Mouse (Mus musculus) thymus, postnatal 4 days (tissue): ENCODE measurements around the gene Casp7.
A peak's percentile ranks its signal among the peaks of the same experiment; 100 is the strongest.
"Not testable (repeated sequence)": the region's sequence is repeated elsewhere in the genome, so short reads cannot be mapped to it uniquely, and the experiment has no call there.

Source experiments
- DNase-seq: peaks from one replicate; pipeline ENCODE4 v3.0.0; 2021

Gene Casp7

DNA sequence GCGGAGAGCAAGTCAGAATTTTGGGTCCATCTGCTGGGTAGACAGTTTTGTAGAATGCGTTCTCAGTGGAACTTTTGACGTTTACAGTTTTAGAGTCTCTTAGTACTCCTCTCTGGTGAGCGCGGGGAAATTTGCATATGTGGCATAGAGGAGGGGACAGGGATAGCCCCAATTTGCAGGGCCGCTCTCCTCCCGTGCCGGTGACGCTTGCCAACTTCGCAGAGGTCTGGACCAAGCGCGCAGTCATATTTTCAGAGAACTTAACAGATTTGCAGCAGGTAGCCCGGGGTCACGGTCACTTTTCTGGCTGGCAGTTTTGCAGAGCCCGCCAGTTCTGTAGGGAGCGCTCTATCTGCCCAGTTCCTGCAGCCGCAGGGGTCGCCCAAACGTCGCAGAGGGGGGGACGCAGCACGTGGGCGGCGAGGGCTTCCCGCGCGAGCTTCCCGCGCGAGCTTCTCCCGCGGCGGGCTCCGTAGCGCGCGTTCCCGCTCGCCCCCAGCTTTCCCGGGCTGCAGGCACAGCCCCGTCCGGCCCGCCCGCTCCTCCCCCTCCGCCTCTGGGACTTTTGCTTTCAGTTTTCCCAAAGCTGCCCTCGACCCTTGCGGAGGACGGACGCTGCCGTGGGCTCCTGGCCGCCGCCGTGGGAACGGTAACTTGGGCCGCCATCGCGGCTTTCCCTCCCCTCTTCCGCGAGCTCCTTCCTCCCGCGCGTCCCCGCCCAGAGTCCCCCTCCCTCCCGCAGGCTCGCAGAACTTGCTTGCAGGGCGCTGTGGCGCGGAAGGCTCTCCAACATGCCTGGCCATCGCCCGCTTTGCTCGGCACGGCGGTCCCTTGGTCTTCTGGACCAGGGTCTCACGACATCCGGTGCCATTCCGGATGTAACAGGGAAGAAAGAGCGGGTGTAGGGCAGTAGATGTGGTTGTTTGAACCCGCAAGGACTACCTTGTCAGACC, at the start of gene Casp7:
Casp7 (plus strand) TSS at position 461 of the 953 bp plus-strand sequence.
- DNase-seq: peak; percentile 80

- peak; percentile 66 for DNase-seq
Observed at GRCm38 (mm10) chr19:56349295-56349694, 47.6 kb upstream of the Casp7 start.

- DNase-seq: no peak
Observed at GRCm38 (mm10) chr19:56353689-56354088, 43.2 kb upstream of the Casp7 start.

- no peak for DNase-seq
Observed at GRCm38 (mm10) chr19:56355201-56355600, 41.7 kb upstream of the Casp7 start.

GRCm38 (mm10) chr19:56356480-56357373, 40.2 kb upstream of the Casp7 start:
- peak; percentile 88 for DNase-seq

GRCm38 (mm10) chr19:56357374-56357708, 39.6 kb upstream of the Casp7 start:
- DNase-seq: not testable (repeated sequence)

DNA sequence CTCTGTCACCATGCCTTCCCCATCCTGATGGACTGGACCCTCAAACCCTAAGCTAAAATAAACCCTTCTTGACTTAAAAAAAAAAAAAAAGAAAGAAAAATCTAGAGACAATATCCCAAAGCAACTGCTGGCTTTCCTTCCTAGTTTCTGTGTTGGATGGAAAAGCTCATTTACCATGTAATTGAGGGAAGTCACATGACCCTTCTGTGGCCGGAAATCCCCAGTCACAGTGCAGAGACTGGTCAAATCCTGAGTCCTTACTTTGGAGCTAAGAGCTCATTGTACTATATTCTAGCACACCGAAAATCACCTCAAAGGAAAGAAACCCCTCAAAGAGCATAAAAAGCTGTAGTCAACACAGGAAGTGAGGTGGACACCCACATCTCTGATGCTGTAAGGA, 38.0 kb upstream of the Casp7 start:
- DNase-seq: no peak

- DNase-seq: peak; percentile 72
Observed at GRCm38 (mm10) chr19:56363721-56364460, 33.0 kb upstream of the Casp7 start.

GRCm38 (mm10) chr19:56364563-56364962, 32.4 kb upstream of the Casp7 start:
- no peak for DNase-seq

GRCm38 (mm10) chr19:56366168-56366567, 30.8 kb upstream of the Casp7 start:
- DNase-seq: no peak

DNA sequence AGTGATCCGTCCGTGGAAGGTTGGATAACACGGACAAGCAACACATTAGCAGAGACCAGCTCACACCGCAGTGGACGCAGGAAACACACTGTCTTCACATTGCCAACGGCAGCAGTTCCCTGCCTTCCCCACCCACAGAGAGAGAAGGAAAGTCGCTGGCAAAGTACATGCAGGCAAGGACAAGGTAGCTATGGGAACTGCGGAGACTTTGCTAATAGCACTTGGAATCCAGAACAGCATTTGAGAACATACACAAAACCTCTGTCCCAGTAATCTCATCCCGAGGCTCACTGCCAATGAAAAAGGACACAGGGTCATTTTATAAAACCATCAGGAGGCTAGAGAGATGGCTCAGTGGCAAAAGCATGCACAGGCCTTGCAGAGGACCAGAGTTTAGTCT, 30.3 kb upstream of the Casp7 start:
- DNase-seq: no peak

GRCm38 (mm10) chr19:56367778-56368177, 29.2 kb upstream of the Casp7 start:
- DNase-seq: no peak

- DNase-seq: peak; percentile 54
Observed at GRCm38 (mm10) chr19:56368912-56369311, 28.0 kb upstream of the Casp7 start.

- no peak for DNase-seq
Observed at GRCm38 (mm10) chr19:56370389-56371150, 26.4 kb upstream of the Casp7 start.

DNA sequence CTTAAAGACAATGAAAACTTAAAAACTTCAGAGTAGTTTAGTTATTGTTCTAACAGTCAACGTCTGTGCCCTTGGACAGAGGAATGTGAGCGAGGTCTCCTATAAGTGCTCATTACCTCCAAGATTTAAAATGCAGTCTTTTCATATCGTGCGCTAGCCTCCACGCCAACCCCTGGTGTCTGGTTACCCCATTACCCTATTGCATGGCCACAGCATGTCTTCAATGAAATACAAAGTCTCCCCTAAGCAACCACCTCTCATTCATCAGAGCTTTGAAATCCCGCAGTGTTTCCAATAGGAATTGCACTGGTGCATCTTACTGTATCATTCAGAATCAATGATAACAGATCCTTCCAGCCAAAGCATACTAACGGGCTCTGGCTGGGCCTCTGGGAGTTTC, 24.7 kb upstream of the Casp7 start:
- no peak for DNase-seq

DNA sequence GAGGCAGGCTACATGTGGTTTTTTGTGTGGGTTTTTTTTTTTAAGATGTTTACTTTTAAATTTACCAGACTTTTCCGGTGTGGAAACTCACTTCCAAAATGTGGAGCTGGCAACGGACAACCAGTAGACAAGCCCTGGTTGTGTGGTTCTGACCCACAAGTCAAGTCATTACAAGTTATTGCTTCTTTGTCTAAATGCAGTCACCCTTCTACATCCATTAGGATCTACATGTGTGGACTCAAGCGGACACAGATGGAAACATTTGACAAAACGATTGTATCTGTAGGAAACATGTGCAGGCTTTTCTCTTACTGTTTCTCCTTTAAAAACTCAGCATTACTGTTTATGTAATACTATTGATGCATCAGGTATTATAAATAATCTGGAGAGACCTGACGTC, 23.7 kb upstream of the Casp7 start:
- no peak for DNase-seq

GRCm38 (mm10) chr19:56374011-56374410, 22.9 kb upstream of the Casp7 start:
- no peak for DNase-seq

DNA sequence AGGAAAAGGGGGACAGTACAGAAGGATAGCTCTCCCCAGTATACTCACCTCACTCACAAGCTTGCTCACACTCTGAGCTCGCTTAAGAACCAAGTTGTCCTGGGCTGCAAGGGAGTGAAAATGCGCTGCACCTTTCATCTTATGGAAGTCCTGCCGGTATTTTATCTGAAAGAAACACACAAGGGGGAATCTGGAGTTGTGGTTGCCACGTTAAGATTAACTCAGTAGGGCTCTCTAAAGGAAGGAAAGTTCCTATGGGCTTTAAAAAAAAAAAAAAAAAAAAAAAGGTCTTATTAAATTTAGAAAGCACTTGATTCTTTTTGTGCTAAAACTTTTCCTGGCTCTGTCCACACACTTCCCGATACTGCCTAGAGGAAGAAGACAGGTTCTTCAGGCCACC, 18.9 kb upstream of the Casp7 start:
- no peak for DNase-seq

GRCm38 (mm10) chr19:56378554-56379172, 18.3 kb upstream of the Casp7 start:
- no peak for DNase-seq

GRCm38 (mm10) chr19:56380341-56380740, 16.6 kb upstream of the Casp7 start:
- peak; percentile 80 for DNase-seq

DNA sequence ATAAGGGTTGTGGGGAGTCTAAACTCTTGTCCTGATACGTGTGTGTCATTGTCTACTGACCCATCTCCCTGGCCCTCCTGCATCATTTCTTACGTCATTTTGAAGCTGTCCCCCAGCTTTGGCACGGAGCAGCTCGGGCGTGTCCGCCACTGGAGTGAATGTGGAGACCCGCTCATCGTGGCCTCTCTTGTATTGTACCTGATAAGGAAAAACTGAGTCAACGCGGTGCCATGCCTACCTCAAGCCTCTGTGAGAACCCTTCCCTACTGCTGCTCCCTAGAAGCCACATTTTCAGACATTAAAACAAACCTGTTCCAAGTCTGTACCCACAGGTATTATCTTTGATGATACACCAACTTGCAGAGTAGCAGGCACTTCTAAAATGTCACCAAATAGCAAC, 15.5 kb upstream of the Casp7 start:
- DNase-seq: no peak

DNA sequence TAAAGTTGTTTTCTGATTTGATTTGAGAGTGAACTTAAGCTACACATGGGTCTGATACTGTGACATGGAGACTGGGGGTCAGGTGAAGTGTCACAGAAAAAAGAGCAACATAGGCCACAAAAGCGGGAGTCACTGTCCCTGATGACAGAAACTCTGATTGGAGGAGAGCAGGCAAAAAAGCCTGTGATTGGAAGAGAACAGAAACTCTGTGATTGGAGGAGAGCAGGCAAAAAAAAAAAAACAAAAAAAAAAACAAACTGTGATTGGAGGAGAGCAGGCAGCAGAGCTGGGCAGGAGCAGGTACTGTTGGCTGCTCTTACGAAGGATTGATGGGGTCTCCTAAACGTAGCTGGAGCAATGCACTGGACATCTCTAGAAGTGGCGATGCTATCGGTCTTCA, 11.4 kb upstream of the Casp7 start:
- no peak for DNase-seq
